Mouse (Mus musculus): ENCODE results near the gene Gm30083. TPM values are rescaled to one million over a fixed set of nuclear protein-coding genes. Genes with fewer than 3 reads are reported as not detected.

Gm30083 gene
- total and polyA plus RNA-seq, 2 experiments from 2014 or later: not detected

DNA sequence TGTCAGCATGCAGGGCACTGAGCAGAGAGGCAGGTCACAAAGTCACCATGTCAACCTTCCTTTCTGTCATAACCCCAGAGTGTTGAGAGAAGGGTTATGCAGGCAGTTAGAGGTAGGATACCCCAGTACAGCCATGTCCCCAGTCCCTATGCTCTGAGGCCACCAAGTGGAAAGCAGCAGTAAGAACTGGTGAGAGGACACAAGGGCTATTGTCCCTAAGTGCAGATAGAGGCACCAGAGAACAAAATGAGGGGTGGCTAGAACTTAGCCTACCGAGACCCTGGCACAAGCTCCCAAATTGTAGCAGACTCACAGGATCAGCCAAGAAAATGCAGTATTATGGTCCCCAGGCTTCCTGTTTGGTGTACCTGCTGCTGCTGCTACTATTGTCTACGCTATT, 2.0 kb upstream of the Gm30083 start:
- 92% methylated on average over 2 of the region's 2 CpGs for WGBS
- Histone ChIP-seq H3K27me3 (ENCODE audit: insufficient read depth, low read length) (no peaks in the 10 kb centered on the region), H3K27ac (ENCODE audit: low read depth, low read length) (no peak overlapping the region), H3K4me3 (ENCODE audit: low read depth, low read length) (no peak overlapping the region), H3K9me3 (ENCODE audit: low read length) (no peaks in the 10 kb centered on the region), H3K36me3 (ENCODE audit: insufficient read depth) (no peaks in the 10 kb centered on the region), H3K4me2 (ENCODE audit: low read depth) (no peak overlapping the region), H3K4me1 (ENCODE audit: insufficient read depth) (no peaks in the 10 kb centered on the region), H3K9ac (no peak overlapping the region)
- ATAC-seq: no peak
- DNase-seq: no peak
- TF ChIP-seq CTCF (IDR thresholded peaks at IDR 0.05; ENCODE audit: low read depth): no peak

DNA sequence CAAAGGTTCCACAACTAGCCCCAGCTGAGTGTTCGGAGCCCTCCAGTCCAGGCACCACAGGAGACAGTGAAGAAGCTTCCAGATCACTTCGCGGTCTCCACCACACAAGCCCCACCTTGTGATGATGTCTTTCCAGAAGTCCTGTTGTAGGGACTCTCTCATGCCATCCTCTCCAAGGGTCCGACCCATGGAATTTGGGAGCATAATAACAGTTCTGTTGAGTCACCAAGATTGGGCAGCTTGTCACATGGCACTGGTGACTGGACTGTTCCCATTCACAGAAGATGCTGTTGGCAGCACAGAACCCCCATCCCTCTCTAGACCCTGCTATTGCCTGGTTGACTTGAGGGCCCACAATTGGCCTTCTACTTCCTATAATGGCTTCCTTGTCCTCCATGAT, 1.4 kb upstream of the Gm30083 start, which contains the start of gene Gm5460:
Gm5460 (plus strand) TSS at position 378 of the 400 bp plus-strand sequence.
- no peak for TF ChIP-seq CTCF (IDR thresholded peaks at IDR 0.05; ENCODE audit: low read depth)
- Histone ChIP-seq H3K4me2 (ENCODE audit: low read depth) (no peak within 1 kb of the TSS), H3K36me3 (ENCODE audit: insufficient read depth) (no peaks in the 10 kb centered on the region), H3K27me3 (ENCODE audit: insufficient read depth, low read length) (no peaks in the 10 kb centered on the region), H3K4me1 (ENCODE audit: insufficient read depth) (no peaks in the 10 kb centered on the region), H3K9ac (no peak within 1 kb of the TSS), H3K27ac (ENCODE audit: low read depth, low read length) (no peak within 1 kb of the TSS), H3K4me3 (ENCODE audit: low read depth, low read length) (no peak within 1 kb of the TSS), H3K9me3 (ENCODE audit: low read length) (no peaks in the 10 kb centered on the region)
- DNase-seq: no peak
- no peak for ATAC-seq
- 96% methylated on average over 4 of the region's 4 CpGs for WGBS

DNA sequence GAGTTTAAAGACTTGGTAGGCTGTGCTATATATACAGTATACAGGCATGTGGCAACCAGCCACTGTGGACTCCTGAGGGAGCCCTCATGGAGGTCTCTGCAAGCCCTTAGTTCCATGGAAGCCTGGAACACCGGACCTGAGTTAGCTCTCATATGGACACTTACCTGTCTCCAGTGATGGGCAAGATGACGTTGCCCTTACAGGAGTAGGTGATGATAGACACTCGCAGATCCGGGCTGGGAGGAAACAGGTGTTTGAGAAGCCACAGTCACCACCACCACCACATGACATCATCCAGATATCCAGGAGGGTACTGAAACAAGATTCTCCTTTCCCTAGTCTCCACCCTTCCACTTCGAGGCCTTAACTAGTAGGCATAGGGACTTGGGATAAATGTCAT, 12.6 kb downstream of the Gm30083 start:
- no peak for DNase-seq
- no peak overlapping the region for H3K27ac ChIP-seq (ENCODE audit: low read depth, low read length)
- ATAC-seq: no peak
- no peaks in the 10 kb centered on the region for H3K4me1 ChIP-seq (ENCODE audit: insufficient read depth)
- H3K36me3 ChIP-seq (ENCODE audit: insufficient read depth): no peaks in the 10 kb centered on the region
- TF ChIP-seq CTCF (IDR thresholded peaks at IDR 0.05; ENCODE audit: low read depth): no peak
- H3K9ac ChIP-seq: no peak overlapping the region
- H3K4me3 ChIP-seq (ENCODE audit: low read depth, low read length): no peak overlapping the region
- 89% methylated on average over 5 of the region's 5 CpGs for WGBS
- no peaks in the 10 kb centered on the region for H3K27me3 ChIP-seq (ENCODE audit: insufficient read depth, low read length)
- H3K4me2 ChIP-seq (ENCODE audit: low read depth): no peak overlapping the region
- H3K9me3 ChIP-seq (ENCODE audit: low read length): no peaks in the 10 kb centered on the region

DNA sequence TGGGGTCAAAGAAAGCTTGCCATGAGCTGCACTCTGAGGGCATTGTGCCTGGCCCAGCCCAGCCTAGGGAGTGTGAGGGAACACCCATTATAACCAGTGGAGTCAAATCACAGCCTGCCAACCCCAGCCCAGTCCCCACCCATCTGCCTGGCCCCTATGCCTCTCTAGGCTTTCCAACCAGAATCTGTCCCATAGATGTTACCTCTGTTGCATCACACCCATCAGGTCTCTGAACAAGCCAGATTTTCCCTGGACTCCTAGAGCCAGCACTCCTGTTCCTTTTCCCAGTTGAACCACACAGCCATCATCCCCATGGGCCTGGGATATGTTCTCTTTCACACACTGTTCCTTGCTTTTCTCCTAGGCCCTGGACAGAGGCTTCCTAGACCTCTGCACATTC, 13.5 kb downstream of the Gm30083 start:
- Histone ChIP-seq H3K9ac (no peak overlapping the region), H3K9me3 (ENCODE audit: low read length) (no peaks in the 10 kb centered on the region), H3K4me1 (ENCODE audit: insufficient read depth) (no peaks in the 10 kb centered on the region), H3K4me2 (ENCODE audit: low read depth) (no peak overlapping the region), H3K27me3 (ENCODE audit: insufficient read depth, low read length) (no peaks in the 10 kb centered on the region), H3K27ac (ENCODE audit: low read depth, low read length) (no peak overlapping the region), H3K4me3 (ENCODE audit: low read depth, low read length) (no peak overlapping the region), H3K36me3 (ENCODE audit: insufficient read depth) (no peaks in the 10 kb centered on the region)
- DNase-seq (no peak), ATAC-seq (no peak)
- no peak for TF ChIP-seq CTCF (IDR thresholded peaks at IDR 0.05; ENCODE audit: low read depth)

DNA sequence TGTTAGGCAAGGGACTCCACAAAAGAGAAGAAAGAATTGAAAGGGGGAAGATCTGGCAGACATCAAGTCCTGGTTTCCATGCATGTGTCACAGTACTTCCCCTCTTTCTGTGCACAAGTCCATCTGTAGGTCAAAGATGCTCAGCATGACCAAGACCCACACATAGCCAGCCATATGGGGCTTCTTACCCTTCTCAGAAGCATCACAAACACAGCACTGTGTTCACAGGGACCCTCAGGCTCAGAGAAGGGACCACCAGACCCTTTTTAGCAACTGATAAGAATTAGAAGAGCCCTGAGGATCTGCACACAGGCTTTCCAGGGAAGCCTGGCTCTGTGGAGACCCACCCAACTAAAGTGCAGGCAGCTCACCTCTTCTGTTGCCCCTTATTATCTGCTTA, 14.9 kb downstream of the Gm30083 start:
- Histone ChIP-seq H3K9me3 (ENCODE audit: low read length) (no peaks in the 10 kb centered on the region), H3K4me1 (ENCODE audit: insufficient read depth) (no peaks in the 10 kb centered on the region), H3K36me3 (ENCODE audit: insufficient read depth) (no peaks in the 10 kb centered on the region), H3K27ac (ENCODE audit: low read depth, low read length) (no peak overlapping the region), H3K27me3 (ENCODE audit: insufficient read depth, low read length) (no peaks in the 10 kb centered on the region), H3K4me3 (ENCODE audit: low read depth, low read length) (no peak overlapping the region), H3K4me2 (ENCODE audit: low read depth) (no peak overlapping the region), H3K9ac (no peak overlapping the region)
- ATAC-seq (no peak), DNase-seq (no peak)
- TF ChIP-seq CTCF (IDR thresholded peaks at IDR 0.05; ENCODE audit: low read depth): no peak

DNA sequence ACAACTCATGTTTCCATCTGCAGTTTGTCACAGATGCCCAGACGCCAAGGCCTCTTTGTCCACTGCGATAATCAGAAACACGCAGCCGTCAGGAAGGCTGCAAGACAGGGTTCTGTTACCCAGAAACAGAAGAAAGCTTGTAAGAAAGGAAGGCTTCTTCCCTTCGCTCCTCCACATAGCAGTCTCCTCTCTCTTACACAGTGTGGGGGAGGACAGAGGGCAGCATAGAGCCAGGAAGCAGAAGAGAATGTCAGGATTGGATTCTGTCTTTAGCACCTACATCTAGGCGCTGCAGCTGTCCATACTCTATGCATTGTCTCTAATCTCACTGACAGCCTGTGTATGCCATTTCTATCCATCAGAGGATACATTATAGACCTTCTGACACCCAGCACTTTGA, 17.6 kb downstream of the Gm30083 start:
- no peak overlapping the region for H3K4me3 ChIP-seq (ENCODE audit: low read depth, low read length)
- 64% methylated on average over 6 of the region's 6 CpGs for WGBS
- no peak overlapping the region for H3K27ac ChIP-seq (ENCODE audit: low read depth, low read length)
- no peak for TF ChIP-seq CTCF (IDR thresholded peaks at IDR 0.05; ENCODE audit: low read depth)
- no peak overlapping the region for H3K4me2 ChIP-seq (ENCODE audit: low read depth)
- H3K4me1 ChIP-seq (ENCODE audit: insufficient read depth): no peaks in the 10 kb centered on the region
- no peak overlapping the region for H3K9ac ChIP-seq
- ATAC-seq (peak; percentile 50; the same call in 1 of the 2 replicates), DNase-seq (no peak)
- H3K27me3 ChIP-seq (ENCODE audit: insufficient read depth, low read length): no peaks in the 10 kb centered on the region
- H3K36me3 ChIP-seq (ENCODE audit: insufficient read depth): no peaks in the 10 kb centered on the region
- no peaks in the 10 kb centered on the region for H3K9me3 ChIP-seq (ENCODE audit: low read length)

DNA sequence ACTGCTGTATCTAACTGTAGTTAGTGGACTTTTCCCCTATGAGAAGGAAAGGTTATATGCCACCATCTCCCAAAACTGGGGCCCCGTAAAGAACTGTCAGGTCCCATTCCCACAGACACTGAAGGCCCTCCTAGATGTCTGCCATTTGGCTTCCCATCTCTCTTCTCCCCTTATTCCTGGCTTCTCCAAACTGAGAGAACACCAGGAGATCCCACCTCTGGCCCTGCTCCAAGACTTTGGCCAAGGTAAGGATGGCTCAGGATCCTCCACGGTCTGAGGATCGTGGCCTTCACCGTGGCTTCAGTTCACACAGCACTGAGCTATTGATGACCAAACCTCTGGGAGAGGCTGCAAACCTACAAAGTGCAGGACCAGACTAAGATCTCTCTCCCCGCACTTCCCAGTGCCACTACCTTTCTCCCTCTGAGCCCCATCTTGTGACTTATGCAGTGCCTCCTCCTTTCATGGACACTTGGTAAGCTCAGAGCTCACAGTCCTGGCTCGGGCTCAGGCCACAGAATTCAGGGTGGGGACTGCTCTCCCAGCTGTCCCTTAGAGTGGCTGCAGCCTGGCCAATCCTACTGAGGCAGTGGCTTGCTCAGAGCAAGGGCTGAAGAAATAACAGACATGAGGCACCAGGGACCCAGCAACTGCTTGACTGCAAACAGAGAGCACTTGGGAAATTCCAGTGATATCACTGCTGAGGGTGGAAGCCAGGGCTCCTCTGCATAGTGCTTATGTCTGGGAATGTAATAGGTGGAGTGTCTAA, 21.3 kb downstream of the Gm30083 start:
- no peaks in the 10 kb centered on the region for H3K36me3 ChIP-seq (ENCODE audit: insufficient read depth)
- 91% methylated on average over 6 of the region's 6 CpGs for WGBS
- H3K4me2 ChIP-seq (ENCODE audit: low read depth): no peak overlapping the region
- H3K27ac ChIP-seq (ENCODE audit: low read depth, low read length): no peak overlapping the region
- DNase-seq (no peak), ATAC-seq (no peak)
- H3K4me3 ChIP-seq (ENCODE audit: low read depth, low read length): no peak overlapping the region
- no peaks in the 10 kb centered on the region for H3K9me3 ChIP-seq (ENCODE audit: low read length)
- H3K4me1 ChIP-seq (ENCODE audit: insufficient read depth): no peaks in the 10 kb centered on the region
- H3K27me3 ChIP-seq (ENCODE audit: insufficient read depth, low read length): no peaks in the 10 kb centered on the region
- H3K9ac ChIP-seq: no peak overlapping the region
- no peak for TF ChIP-seq CTCF (IDR thresholded peaks at IDR 0.05; ENCODE audit: low read depth)

All from forebrain, postnatal 0 days (tissue).